Comparison of ENCODE assay signal across 7 mouse cellular contexts in the genomic region with DNA sequence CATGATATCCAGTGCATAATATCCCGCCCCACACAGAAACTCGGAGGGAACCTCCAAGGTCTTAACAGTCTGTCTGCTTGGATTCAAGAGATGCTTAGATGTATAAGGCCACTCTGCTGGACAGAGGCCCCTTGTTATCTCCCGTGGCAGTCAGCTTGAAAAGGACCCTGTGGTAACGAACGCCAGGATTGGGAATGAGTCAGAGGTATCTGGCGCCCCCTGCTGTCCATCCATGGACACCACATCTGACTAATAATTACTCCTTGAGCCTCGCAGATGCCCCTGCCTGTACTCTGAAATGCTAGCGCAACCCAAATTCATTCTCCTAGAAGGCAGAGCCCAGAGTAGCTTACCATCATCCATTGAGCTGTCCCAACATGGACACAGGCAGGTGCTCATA. TPM values are rescaled to one million over a fixed set of nuclear protein-coding genes. Genes with fewer than 3 reads are reported as not detected.
A peak's percentile ranks its signal among the peaks of the same experiment; 100 is the strongest.
DNase-seq lines count a peak whose midpoint lies in the region; ATAC-seq lines count a peak whose summit lies in the region.

No protein-coding gene starts in this region.

- no peak overlapping the region for H3K4me2 ChIP-seq in forebrain, embryonic 15.5 days (replicated peaks)
- no peak overlapping the region for H3K4me2 ChIP-seq in hindbrain, embryonic 14.5 days (replicated peaks)

- no peak overlapping the region for H3K9ac ChIP-seq in forebrain, embryonic 15.5 days (replicated peaks)
- no peak overlapping the region for H3K9ac ChIP-seq in hindbrain, embryonic 14.5 days

- H3K36me3 ChIP-seq in forebrain, embryonic 15.5 days: no peaks in the 10 kb centered on the region
- H3K36me3 ChIP-seq in hindbrain, embryonic 14.5 days (replicated peaks; ENCODE audit: control insufficient read depth, insufficient read depth): no peaks in the 10 kb centered on the region

- DNase-seq in NIH3T3 (ENCODE audit: low read depth): peak; percentile 93
- peak; percentile 66 for DNase-seq in cerebellum, adult 11 months
- peak; percentile 84 for DNase-seq in hindbrain, embryonic 14.5 days (ENCODE audit: low spot score)
- DNase-seq in layer of hippocampus, postnatal 14 days (ENCODE audit: low spot score in 2 of 2): peak; percentile 82
- peak; percentile 77 for DNase-seq in lung, postnatal 36 days
- DNase-seq in retina, postnatal 7 days (ENCODE audit: low read depth, low spot score): peak; percentile 71

- H3K4me1 ChIP-seq in forebrain, embryonic 15.5 days: peaks cover 7% of the 10 kb centered on the region; the same call in 1 of the 2 replicates
- no peaks in the 10 kb centered on the region for H3K4me1 ChIP-seq in hindbrain, embryonic 14.5 days (replicated peaks; ENCODE audit: control insufficient read depth, insufficient read depth, low read length)

- H3K9me3 ChIP-seq in forebrain, embryonic 15.5 days: no peaks in the 10 kb centered on the region
- no peaks in the 10 kb centered on the region for H3K9me3 ChIP-seq in hindbrain, embryonic 14.5 days (ENCODE audit: control insufficient read depth, low read length)

- no peaks in the 10 kb centered on the region for H3K27me3 ChIP-seq in forebrain, embryonic 15.5 days
- H3K27me3 ChIP-seq in hindbrain, embryonic 14.5 days (ENCODE audit: control insufficient read depth, insufficient read depth, low read length): no peaks in the 10 kb centered on the region

- 8% methylated on average over 8 of the region's 8 CpGs for WGBS in forebrain, embryonic 15.5 days
- WGBS in hindbrain, embryonic 14.5 days: 8% methylated on average over 8 of the region's 8 CpGs

- peak; percentile 62 for ATAC-seq in forebrain, embryonic 15.5 days (replicated peaks)
- ATAC-seq in hindbrain, embryonic 14.5 days (ENCODE audit: low FRiP score): peak; percentile 55

- no peak overlapping the region for H3K4me3 ChIP-seq in forebrain, embryonic 15.5 days
- no peak overlapping the region for H3K4me3 ChIP-seq in hindbrain, embryonic 14.5 days (replicated peaks; ENCODE audit: low read length)

- H3K27ac ChIP-seq in forebrain, embryonic 15.5 days (replicated peaks): no peak overlapping the region
- H3K27ac ChIP-seq in hindbrain, embryonic 14.5 days: no peak overlapping the region

RNA-seq across cellular contexts. Expression of gene Otos, which starts 0.9 kb away (rescaled TPM):
- not detected in 2 replicates for polyA plus RNA-seq in forebrain, embryonic 15.5 days (2015; fragmentation: Nextera tagmentation; extraction: Ambion mirVana)
- 0.31 TPM in 1 of 2 replicates, not detected in the other for polyA plus RNA-seq in hindbrain, embryonic 14.5 days (2014; fragmentation: Nextera tagmentation; extraction: Ambion mirVana)
- 1 to 10 TPM in 1 of 2 experiments, under 1 TPM in 1; 0.60 to 1.0 TPM for total RNA-seq in layer of hippocampus, postnatal 14 days (2021)

RNA-seq across cellular contexts. Expression of gene Cops9, which starts 6.0 kb away (rescaled TPM):
- 534 and 569 TPM in 2 replicates for polyA plus RNA-seq in forebrain, embryonic 15.5 days (2015; fragmentation: Nextera tagmentation; extraction: Ambion mirVana)
- 553 and 683 TPM in 2 replicates for polyA plus RNA-seq in hindbrain, embryonic 14.5 days (2014; fragmentation: Nextera tagmentation; extraction: Ambion mirVana)
- 100 to 1,000 TPM; 315 to 327 TPM for total RNA-seq in layer of hippocampus, postnatal 14 days (2021)

RNA-seq across cellular contexts. Expression of gene Olfr12, which starts 30.2 kb away (rescaled TPM):
- polyA plus RNA-seq in forebrain, embryonic 15.5 days (2015; fragmentation: Nextera tagmentation; extraction: Ambion mirVana): not detected in 2 replicates
- polyA plus RNA-seq in hindbrain, embryonic 14.5 days (2014; fragmentation: Nextera tagmentation; extraction: Ambion mirVana): not detected in 2 replicates
- total RNA-seq in layer of hippocampus, postnatal 14 days (2021): under 1 TPM in 1 of 2 experiments, not detected in 1; 0.07 TPM

RNA-seq across cellular contexts. Expression of gene Olfr1410, which starts 42.2 kb away (rescaled TPM):
- polyA plus RNA-seq in forebrain, embryonic 15.5 days (2015; fragmentation: Nextera tagmentation; extraction: Ambion mirVana): not detected in 2 replicates
- not detected in 2 replicates for polyA plus RNA-seq in hindbrain, embryonic 14.5 days (2014; fragmentation: Nextera tagmentation; extraction: Ambion mirVana)
- total RNA-seq in layer of hippocampus, postnatal 14 days (2021): under 1 TPM in 1 of 2 experiments, not detected in 1; 0.14 TPM

RNA-seq across cellular contexts. Expression of gene Olfr1411, which starts 53.5 kb away (rescaled TPM):
- polyA plus RNA-seq in forebrain, embryonic 15.5 days (2015; fragmentation: Nextera tagmentation; extraction: Ambion mirVana): not detected in 2 replicates
- polyA plus RNA-seq in hindbrain, embryonic 14.5 days (2014; fragmentation: Nextera tagmentation; extraction: Ambion mirVana): not detected in 2 replicates
- total RNA-seq in layer of hippocampus, postnatal 14 days (2021): not detected
